Mouse (Mus musculus) kidney, adult 8-10 months (tissue): Measurements from ENCODE around the gene Tmem235.
A peak's percentile ranks its signal among the peaks of the same experiment; 100 is the strongest.
"Not testable (repeated sequence)": the region's sequence is repeated elsewhere in the genome, so short reads cannot be mapped to it uniquely, and the experiment has no call there.

Experiments used
- DNase-seq, 2 experiments: peaks; one replicate each; pipeline ENCODE4 v3.0.0; 2022

The Tmem235 gene

GRCm38 (mm10) chr11:117833509-117833908 lies 27.0 kb upstream of the Tmem235 start:
- not testable (repeated sequence) for DNase-seq

- peak; percentile 81 to 85 for DNase-seq
Observed at GRCm38 (mm10) chr11:117834086-117834485, 26.5 kb upstream of the Tmem235 start.

- peak in 1 of 2 experiments; percentile 58 for DNase-seq
Observed at GRCm38 (mm10) chr11:117836306-117836705, 24.2 kb upstream of the Tmem235 start.

- peak in 1 of 2 experiments; percentile 54 for DNase-seq
Observed at GRCm38 (mm10) chr11:117838572-117838971, 22.0 kb upstream of the Tmem235 start.

- no peak for DNase-seq
Observed at GRCm38 (mm10) chr11:117839021-117839420, 21.5 kb upstream of the Tmem235 start.

GRCm38 (mm10) chr11:117840910-117841309 lies 19.6 kb upstream of the Tmem235 start:
- no peak for DNase-seq

- no peak for DNase-seq
Observed at GRCm38 (mm10) chr11:117843434-117843833, 17.1 kb upstream of the Tmem235 start.

GRCm38 (mm10) chr11:117844997-117845396 lies 15.6 kb upstream of the Tmem235 start:
- peak; percentile 69 to 89 for DNase-seq

- DNase-seq, result no peak
Observed at GRCm38 (mm10) chr11:117845651-117846050, 14.9 kb upstream of the Tmem235 start.

- DNase-seq, result peak; percentile 80 to 84
Observed at GRCm38 (mm10) chr11:117846640-117847039, 13.9 kb upstream of the Tmem235 start.

GRCm38 (mm10) chr11:117847593-117848215 lies 12.8 kb upstream of the Tmem235 start:
- DNase-seq, result no peak

GRCm38 (mm10) chr11:117848271-117848984 lies 12.1 kb upstream of the Tmem235 start:
- no peak for DNase-seq

GRCm38 (mm10) chr11:117848985-117849671 lies 11.4 kb upstream of the Tmem235 start, which contains the start of gene Birc5:
TSS of gene Birc5 (plus strand) at chr11:117849251.
- peak; percentile 96 for DNase-seq

- DNase-seq, result no peak
Observed at GRCm38 (mm10) chr11:117852875-117853274, 7.7 kb upstream of the Tmem235 start.

GRCm38 (mm10) chr11:117854241-117854640 lies 6.3 kb upstream of the Tmem235 start:
- DNase-seq, result no peak

- no peak for DNase-seq
Observed at GRCm38 (mm10) chr11:117855360-117855759, 5.2 kb upstream of the Tmem235 start.

GRCm38 (mm10) chr11:117855975-117856374 lies 4.6 kb upstream of the Tmem235 start:
- DNase-seq, result no peak

- no peak for DNase-seq
Observed at GRCm38 (mm10) chr11:117857462-117857861, 3.1 kb upstream of the Tmem235 start.

GRCm38 (mm10) chr11:117858392-117858791 lies 2.2 kb upstream of the Tmem235 start:
- no peak for DNase-seq

- DNase-seq, result peak; percentile 66 to 68
Observed at GRCm38 (mm10) chr11:117863174-117863856, 2.8 kb downstream of the Tmem235 start.

GRCm38 (mm10) chr11:117864805-117865204 lies 4.3 kb downstream of the Tmem235 start:
- DNase-seq, result no peak

- DNase-seq, result peak in 1 of 2 experiments; percentile 43
Observed at GRCm38 (mm10) chr11:117865988-117866387, 5.4 kb downstream of the Tmem235 start.
